Mouse (Mus musculus): Measurements from ENCODE around the gene Drc7. TPM values are rescaled to one million over a fixed set of nuclear protein-coding genes. Genes with fewer than 3 reads are reported as not detected.
A peak's percentile ranks its signal among the peaks of the same experiment; 100 is the strongest.

Drc7 gene
- total RNA-seq, 2 experiments from 2014 or later: 1.8 to 3.8 TPM

GRCm38 (mm10) chr8:95058661-95059060, 3.8 kb downstream of the Drc7 start:
- ATAC-seq (replicated peaks; ENCODE audit: poor library complexity): peak; percentile 30

- no peak for ATAC-seq (replicated peaks; ENCODE audit: poor library complexity)
These were observed 5.1 kb downstream of the Drc7 start for GRCm38 (mm10) chr8:95059812-95060533.

GRCm38 (mm10) chr8:95064531-95064930, 9.6 kb downstream of the Drc7 start:
- no peak for ATAC-seq (replicated peaks; ENCODE audit: poor library complexity)

GRCm38 (mm10) chr8:95067582-95067981, 12.7 kb downstream of the Drc7 start:
- ATAC-seq (replicated peaks; ENCODE audit: poor library complexity): peak; percentile 90

- no peak for ATAC-seq (replicated peaks; ENCODE audit: poor library complexity)
These were observed 20.6 kb downstream of the Drc7 start for GRCm38 (mm10) chr8:95075504-95075903.

GRCm38 (mm10) chr8:95076151-95076550, 21.2 kb downstream of the Drc7 start:
- ATAC-seq (replicated peaks; ENCODE audit: poor library complexity): no peak

- no peak for ATAC-seq (replicated peaks; ENCODE audit: poor library complexity)
These were observed 23.2 kb downstream of the Drc7 start for GRCm38 (mm10) chr8:95078055-95078454.

GRCm38 (mm10) chr8:95079305-95079704, 24.4 kb downstream of the Drc7 start:
- no peak for ATAC-seq (replicated peaks; ENCODE audit: poor library complexity)

GRCm38 (mm10) chr8:95080381-95081341, 25.8 kb downstream of the Drc7 start, which contains the start of gene Katnb1:
TSS of gene Katnb1 (plus strand) at chr8:95081186.
- peak; percentile 86 for ATAC-seq (replicated peaks; ENCODE audit: poor library complexity)

- no peak for ATAC-seq (replicated peaks; ENCODE audit: poor library complexity)
These were observed 26.7 kb downstream of the Drc7 start for GRCm38 (mm10) chr8:95081650-95082049.

- no peak for ATAC-seq (replicated peaks; ENCODE audit: poor library complexity)
These were observed 29.4 kb downstream of the Drc7 start for GRCm38 (mm10) chr8:95084261-95084660.

GRCm38 (mm10) chr8:95084744-95085431, 30.0 kb downstream of the Drc7 start:
- ATAC-seq (replicated peaks; ENCODE audit: poor library complexity): no peak

GRCm38 (mm10) chr8:95085432-95086141, 30.7 kb downstream of the Drc7 start:
- no peak for ATAC-seq (replicated peaks; ENCODE audit: poor library complexity)

- no peak for ATAC-seq (replicated peaks; ENCODE audit: poor library complexity)
These were observed 38.7 kb downstream of the Drc7 start for GRCm38 (mm10) chr8:95093574-95093973.

GRCm38 (mm10) chr8:95099009-95099408, 44.1 kb downstream of the Drc7 start:
- ATAC-seq (replicated peaks; ENCODE audit: poor library complexity): peak; percentile 90

GRCm38 (mm10) chr8:95101972-95102371, 47.1 kb downstream of the Drc7 start:
- ATAC-seq (replicated peaks; ENCODE audit: poor library complexity): peak; percentile 37; the same call in 1 of the 2 replicates

GRCm38 (mm10) chr8:95107306-95107705, 52.4 kb downstream of the Drc7 start:
- ATAC-seq (replicated peaks; ENCODE audit: poor library complexity): peak; percentile 76

GRCm38 (mm10) chr8:95112594-95112993, 57.7 kb downstream of the Drc7 start:
- ATAC-seq (replicated peaks; ENCODE audit: poor library complexity): no peak

GRCm38 (mm10) chr8:95113108-95113507, 58.2 kb downstream of the Drc7 start:
- no peak for ATAC-seq (replicated peaks; ENCODE audit: poor library complexity)

GRCm38 (mm10) chr8:95113750-95114149, 58.8 kb downstream of the Drc7 start:
- ATAC-seq (replicated peaks; ENCODE audit: poor library complexity): peak; percentile 98
